Mouse (Mus musculus): ENCODE results near the gene Tesk1. TPM values are rescaled to one million over a fixed set of nuclear protein-coding genes. Genes with fewer than 3 reads are reported as not detected.
A peak's percentile ranks its signal among the peaks of the same experiment; 100 is the strongest.

Tesk1 gene
- polyA plus RNA-seq, 1 experiment from 2014 or later, result 6.3 TPM

DNA sequence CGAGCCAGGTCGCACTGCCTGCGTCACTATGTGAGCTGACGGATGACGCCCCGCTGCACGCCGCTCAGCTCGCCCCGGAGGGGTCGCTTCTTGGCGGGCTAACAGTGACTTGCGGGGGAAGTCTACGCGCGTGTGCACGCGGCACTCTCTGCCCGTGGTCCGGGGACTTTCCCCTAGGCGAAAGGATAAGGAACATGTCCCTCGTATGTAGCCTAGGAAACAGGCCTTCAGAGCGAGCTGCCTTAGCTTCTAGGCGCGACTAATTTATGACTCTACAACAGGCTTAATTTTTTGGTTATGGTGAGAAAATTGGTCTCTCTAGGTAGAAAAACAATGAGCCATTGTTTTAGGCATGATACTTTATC, 51.1 kb downstream of the Tesk1 start, which contains the start of gene Ccdc107:
Gene Ccdc107 (plus strand): TSS at position 80 of the 365 bp plus-strand sequence.
- no peaks in the 10 kb centered on the region for H3K9me3 ChIP-seq
- H3K4me1 ChIP-seq, result peaks cover 38% of the 10 kb centered on the region
- WGBS, result under 1% methylated on average over 25 of the region's 25 CpGs
- H3K4me3 ChIP-seq, result peak within 1 kb of the TSS; percentile 84
- peaks cover 24% of the 10 kb centered on the region for H3K36me3 ChIP-seq
- peak within 1 kb of the TSS; percentile 93 for H3K27ac ChIP-seq
- peak; percentile 98 for DNase-seq (ENCODE audit: low spot score)
- H3K27me3 ChIP-seq (ENCODE audit: insufficient read depth, poor library complexity, severe bottlenecking), result no peaks in the 10 kb centered on the region

- Histone ChIP-seq H3K36me3 (peaks cover 24% of the 10 kb centered on the region), H3K4me3 (peak overlapping the region; percentile 84), H3K27ac (peak overlapping the region; percentile 93), H3K9me3 (no peaks in the 10 kb centered on the region), H3K4me1 (peaks cover 43% of the 10 kb centered on the region), H3K27me3 (ENCODE audit: insufficient read depth, poor library complexity, severe bottlenecking) (no peaks in the 10 kb centered on the region)
- DNase-seq (ENCODE audit: low spot score), result peak; percentile 97
- under 1% methylated on average over 47 of the region's 47 CpGs for WGBS
Observed at GRCm38 (mm10) chr4:43493186-43493845, 51.6 kb downstream of the Tesk1 start.

GRCm38 (mm10) chr4:43493846-43494240, 52.1 kb downstream of the Tesk1 start:
- H3K36me3 ChIP-seq, result peaks cover 24% of the 10 kb centered on the region
- peaks cover 48% of the 10 kb centered on the region for H3K4me1 ChIP-seq
- H3K4me3 ChIP-seq, result peak overlapping the region; percentile 84
- DNase-seq (ENCODE audit: low spot score), result no peak
- H3K27ac ChIP-seq, result peak overlapping the region; percentile 93
- H3K27me3 ChIP-seq (ENCODE audit: insufficient read depth, poor library complexity, severe bottlenecking), result no peaks in the 10 kb centered on the region
- H3K9me3 ChIP-seq, result no peaks in the 10 kb centered on the region
- WGBS, result 1% methylated on average over 9 of the region's 9 CpGs

DNA sequence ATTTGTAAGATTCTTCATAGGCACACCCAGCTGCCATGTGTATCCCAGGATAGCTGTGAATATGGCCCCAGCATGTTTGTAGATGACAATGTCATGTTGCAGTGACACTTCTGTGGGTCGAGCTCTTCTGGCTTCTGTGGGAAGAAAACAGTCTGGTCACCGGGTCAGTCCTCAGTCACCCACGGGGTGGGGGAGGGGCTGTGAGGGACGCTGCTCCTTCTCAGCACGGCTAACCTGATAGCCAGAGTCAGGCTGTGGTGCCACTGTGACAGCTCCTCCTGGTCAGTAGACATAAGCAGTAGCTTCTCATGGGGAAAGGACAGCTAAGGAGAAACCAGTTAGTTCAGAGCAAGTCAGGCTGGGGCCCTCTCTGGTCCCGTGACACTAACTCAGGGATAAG, 54.8 kb downstream of the Tesk1 start:
- Histone ChIP-seq H3K27ac (0 out of 2 replicates have a peak overlapping the region, but pooled peaks have one; percentile 42), H3K9me3 (no peaks in the 10 kb centered on the region), H3K27me3 (ENCODE audit: insufficient read depth, poor library complexity, severe bottlenecking) (0 out of 2 replicates have a peak, but pooled peaks cover 6% of the 10 kb centered on the region), H3K4me1 (peaks cover 51% of the 10 kb centered on the region), H3K36me3 (peaks cover 24% of the 10 kb centered on the region), H3K4me3 (no peak overlapping the region)
- DNase-seq (ENCODE audit: low spot score), result no peak
- WGBS, result 39% methylated on average over 6 of the region's 6 CpGs

DNA sequence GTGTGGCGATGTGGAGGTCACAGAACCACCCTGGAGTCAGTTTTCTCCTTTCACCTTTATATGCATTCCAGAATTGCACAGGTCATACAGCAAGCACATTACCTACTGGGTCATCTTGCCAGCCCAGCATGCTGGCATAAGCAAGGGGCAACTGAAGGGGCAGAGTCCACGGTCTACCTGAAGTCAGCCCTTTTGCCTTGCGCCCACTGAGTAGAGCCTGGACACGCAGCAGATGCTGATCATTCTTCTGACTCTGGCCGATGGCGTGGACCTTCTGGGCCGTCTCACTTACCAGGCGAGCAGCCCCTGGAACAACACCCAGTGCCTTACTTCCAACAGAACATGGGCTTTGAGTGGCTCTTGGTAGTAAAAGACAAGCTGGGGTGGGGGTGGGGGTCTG, 55.7 kb downstream of the Tesk1 start:
- 88% methylated on average over 8 of the region's 8 CpGs for WGBS
- Histone ChIP-seq H3K27me3 (ENCODE audit: insufficient read depth, poor library complexity, severe bottlenecking) (0 out of 2 replicates have a peak, but pooled peaks cover 10% of the 10 kb centered on the region), H3K27ac (0 out of 2 replicates have a peak overlapping the region, but pooled peaks have one; percentile 22), H3K9me3 (no peaks in the 10 kb centered on the region), H3K36me3 (peaks cover 24% of the 10 kb centered on the region), H3K4me1 (peaks cover 51% of the 10 kb centered on the region), H3K4me3 (peak overlapping the region; percentile 75)
- DNase-seq (ENCODE audit: low spot score), result no peak

Other genes starting within 250 kb of the Tesk1 start
- 0.10 and 0.46 TPM in 2 replicates for gene Atp8b5, start 174.8 kb upstream of the Tesk1 start, polyA plus RNA-seq (2016; fragmentation: Nextera tagmentation; extraction: Ambion mirVana)
- gene Rusc2, start 60.0 kb upstream of the Tesk1 start, polyA plus RNA-seq (2016; fragmentation: Nextera tagmentation; extraction: Ambion mirVana), result 9.9 and 11.2 TPM in 2 replicates
- gene Fam166b, start 12.8 kb upstream of the Tesk1 start, polyA plus RNA-seq (2016; fragmentation: Nextera tagmentation; extraction: Ambion mirVana), result not detected in 2 replicates
- gene Cd72, start 12.7 kb downstream of the Tesk1 start, polyA plus RNA-seq (2016; fragmentation: Nextera tagmentation; extraction: Ambion mirVana), result 0.70 and 1.4 TPM in 2 replicates
- gene Sit1, start 41.8 kb downstream of the Tesk1 start, polyA plus RNA-seq (2016; fragmentation: Nextera tagmentation; extraction: Ambion mirVana), result not detected in 2 replicates
- 67.2 and 71.7 TPM in 2 replicates for gene Ccdc107, start 51.0 kb downstream of the Tesk1 start, polyA plus RNA-seq (2016; fragmentation: Nextera tagmentation; extraction: Ambion mirVana)
- 39.9 and 40.1 TPM in 2 replicates for gene Arhgef39, start 57.8 kb downstream of the Tesk1 start, polyA plus RNA-seq (2016; fragmentation: Nextera tagmentation; extraction: Ambion mirVana)
- 1.4 and 1.7 TPM in 2 replicates for gene Car9, start 65.0 kb downstream of the Tesk1 start, polyA plus RNA-seq (2016; fragmentation: Nextera tagmentation; extraction: Ambion mirVana)
- gene Tpm2, start 81.8 kb downstream of the Tesk1 start, polyA plus RNA-seq (2016; fragmentation: Nextera tagmentation; extraction: Ambion mirVana), result 135 and 142 TPM in 2 replicates
- gene Creb3, start 120.4 kb downstream of the Tesk1 start, polyA plus RNA-seq (2016; fragmentation: Nextera tagmentation; extraction: Ambion mirVana), result 63.8 and 68.8 TPM in 2 replicates
- gene Tln1, start 120.8 kb downstream of the Tesk1 start, polyA plus RNA-seq (2016; fragmentation: Nextera tagmentation; extraction: Ambion mirVana), result 82.7 and 99.6 TPM in 2 replicates
- gene Rgp1, start 136.8 kb downstream of the Tesk1 start, polyA plus RNA-seq (2016; fragmentation: Nextera tagmentation; extraction: Ambion mirVana), result 20.9 and 29.7 TPM in 2 replicates
- gene Gba2, start 136.9 kb downstream of the Tesk1 start, polyA plus RNA-seq (2016; fragmentation: Nextera tagmentation; extraction: Ambion mirVana), result 22.8 and 27.6 TPM in 2 replicates
- 1.6 and 1.8 TPM in 2 replicates for gene Msmp, start 142.6 kb downstream of the Tesk1 start, polyA plus RNA-seq (2016; fragmentation: Nextera tagmentation; extraction: Ambion mirVana)
- 5.5 and 5.6 TPM in 2 replicates for gene Npr2, start 190.0 kb downstream of the Tesk1 start, polyA plus RNA-seq (2016; fragmentation: Nextera tagmentation; extraction: Ambion mirVana)
- 0.63 and 2.0 TPM in 2 replicates for gene Spag8, start 211.7 kb downstream of the Tesk1 start, polyA plus RNA-seq (2016; fragmentation: Nextera tagmentation; extraction: Ambion mirVana)
- gene Hint2, start 214.5 kb downstream of the Tesk1 start, polyA plus RNA-seq (2016; fragmentation: Nextera tagmentation; extraction: Ambion mirVana), result 101 and 117 TPM in 2 replicates
- gene Tmem8b, start 227.0 kb downstream of the Tesk1 start, polyA plus RNA-seq (2016; fragmentation: Nextera tagmentation; extraction: Ambion mirVana), result 2.7 and 3.3 TPM in 2 replicates
- gene Fam221b, start 227.2 kb downstream of the Tesk1 start, polyA plus RNA-seq (2016; fragmentation: Nextera tagmentation; extraction: Ambion mirVana), result 1.7 and 1.9 TPM in 2 replicates

Measured in heart, embryonic 10.5 days (tissue).